Mouse (Mus musculus) midbrain, embryonic 15.5 days (tissue): ENCODE measurements around the gene Dgke. TPM values are rescaled to one million over a fixed set of nuclear protein-coding genes. Genes with fewer than 3 reads are reported as not detected.

Experiments used
- ATAC-seq: fragments of 200-750 bp; cut with Nextera tagmentation; replicated peaks from 2 replicates; pipeline ENCODE4 v1.8.0; 2017; ENCODE audit warnings: moderate TSS enrichment
- H3K27ac ChIP-seq: fragments of 300-500 bp; sonication (generic); 2 replicates; pipeline ENCODE4 v1.5.1; 2015; ENCODE audit warnings: mild to moderate bottlenecking, inconsistent platforms
- H3K27me3 ChIP-seq: fragments of 300-500 bp; sonication (generic); replicated peaks from 2 replicates; pipeline ENCODE4 v1.6.1; 2015; ENCODE audit warnings: inconsistent platforms
- H3K36me3 ChIP-seq: fragments of 300-500 bp; sonication (generic); replicated peaks from 2 replicates; pipeline ENCODE4 v1.6.1; 2015; ENCODE audit warnings: inconsistent platforms
- H3K4me1 ChIP-seq: fragments of 300-500 bp; sonication (generic); 2 replicates; pipeline ENCODE4 v1.6.1; 2015; ENCODE audit warnings: inconsistent platforms
- H3K4me2 ChIP-seq: fragments of 300-500 bp; sonication (generic); 2 replicates; pipeline ENCODE4 v1.6.1; 2015; ENCODE audit warnings: inconsistent platforms, mild to moderate bottlenecking, moderate library complexity
- H3K4me3 ChIP-seq: fragments of 300-500 bp; sonication (generic); 2 replicates; pipeline ENCODE4 v1.5.1; 2015; ENCODE audit warnings: mild to moderate bottlenecking, inconsistent platforms
- H3K9ac ChIP-seq: fragments of 300-500 bp; sonication (generic); 2 replicates; pipeline ENCODE4 v1.6.1; 2015; ENCODE audit warnings: mild to moderate bottlenecking, inconsistent platforms
- H3K9me3 ChIP-seq: fragments of 300-500 bp; sonication (generic); 2 replicates; pipeline ENCODE4 v1.6.1; 2016; ENCODE audit warnings: inconsistent platforms
- WGBS: fragments of 180-500 bp; shearing (Covaris S2); methylation state at CpG from one replicate; pipeline ENCODE4 v1.1.7; 2015; ENCODE audit warnings: mixed read lengths; 5-methylcytosine and 5-hydroxymethylcytosine counted together
- polyA plus RNA-seq: library from polyadenylated mRNA; unstranded; fragments of >200 nt; fragmentation: Nextera tagmentation; extraction: Ambion mirVana; gene quantifications from 2 replicates; pipeline ENCODE4 v1.2.1, GENCODE M21; 2015

Dgke gene
- polyA plus RNA-seq, 1 experiment from 2014 or later, result 19.7 TPM

GRCm38 (mm10) chr11:89068649-89069048 lies 2.0 kb upstream of the Dgke start:
- 94% methylated on average over 14 of the region's 14 CpGs for WGBS
- no peaks in the 10 kb centered on the region for H3K4me1 ChIP-seq
- no peak overlapping the region for H3K4me3 ChIP-seq
- H3K27me3 ChIP-seq, result no peaks in the 10 kb centered on the region
- no peak overlapping the region for H3K9ac ChIP-seq
- ATAC-seq, result no peak
- no peak overlapping the region for H3K4me2 ChIP-seq
- no peaks in the 10 kb centered on the region for H3K36me3 ChIP-seq
- H3K27ac ChIP-seq, result no peak overlapping the region
- no peaks in the 10 kb centered on the region for H3K9me3 ChIP-seq

- no peak overlapping the region for H3K4me3 ChIP-seq
- no peaks in the 10 kb centered on the region for H3K27me3 ChIP-seq
- H3K27ac ChIP-seq, result no peak overlapping the region
- no peak overlapping the region for H3K9ac ChIP-seq
- H3K4me2 ChIP-seq, result no peak overlapping the region
- no peak for ATAC-seq
- H3K4me1 ChIP-seq, result no peaks in the 10 kb centered on the region
- no peaks in the 10 kb centered on the region for H3K9me3 ChIP-seq
- H3K36me3 ChIP-seq, result no peaks in the 10 kb centered on the region
- WGBS, result 65% methylated on average over 11 of the region's 11 CpGs
Observed at GRCm38 (mm10) chr11:89067871-89068490, 1.3 kb upstream of the Dgke start.

- Histone ChIP-seq H3K36me3 (no peaks in the 10 kb centered on the region), H3K4me2 (no peak overlapping the region), H3K27me3 (no peaks in the 10 kb centered on the region), H3K9ac (no peak overlapping the region), H3K4me1 (no peaks in the 10 kb centered on the region), H3K9me3 (no peaks in the 10 kb centered on the region), H3K4me3 (no peak overlapping the region), H3K27ac (no peak overlapping the region)
- ATAC-seq, result no peak
- WGBS, result 69% methylated on average over 6 of the region's 6 CpGs
Observed at GRCm38 (mm10) chr11:89067301-89067822, 712 bp upstream of the Dgke start.

DNA sequence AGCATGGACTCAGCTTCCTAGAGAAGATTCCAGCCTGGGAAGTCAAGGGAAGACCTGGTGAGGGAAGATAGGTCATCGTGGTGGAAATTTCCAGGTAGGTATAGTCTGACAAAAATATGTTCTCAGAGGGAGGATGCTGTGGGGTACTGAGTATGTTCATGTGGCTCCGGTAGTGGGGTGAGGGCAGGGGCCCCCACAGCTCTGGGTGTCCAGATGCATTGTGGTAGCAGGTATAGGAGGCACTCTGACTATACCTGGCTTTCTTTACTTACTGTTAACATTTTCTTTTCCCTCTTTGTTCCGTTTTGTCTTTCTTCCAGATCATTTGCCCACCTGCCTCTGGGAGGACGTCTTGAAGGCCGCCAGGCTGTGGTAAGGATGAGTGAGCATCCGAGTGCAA lies 524 bp downstream of the Dgke start:
- ATAC-seq, result no peak
- H3K4me1 ChIP-seq, result no peaks in the 10 kb centered on the region
- H3K9me3 ChIP-seq, result no peaks in the 10 kb centered on the region
- 83% methylated on average over 6 of the region's 6 CpGs for WGBS
- H3K27ac ChIP-seq, result no peak overlapping the region
- no peak overlapping the region for H3K9ac ChIP-seq
- no peaks in the 10 kb centered on the region for H3K27me3 ChIP-seq
- no peaks in the 10 kb centered on the region for H3K36me3 ChIP-seq
- no peak overlapping the region for H3K4me3 ChIP-seq
- H3K4me2 ChIP-seq, result no peak overlapping the region

- 94% methylated on average over 3 of the region's 3 CpGs for WGBS
- Histone ChIP-seq H3K9me3 (no peaks in the 10 kb centered on the region), H3K4me1 (no peaks in the 10 kb centered on the region), H3K4me3 (no peak overlapping the region), H3K27me3 (no peaks in the 10 kb centered on the region), H3K4me2 (no peak overlapping the region), H3K9ac (no peak overlapping the region), H3K27ac (no peak overlapping the region), H3K36me3 (no peaks in the 10 kb centered on the region)
- no peak for ATAC-seq
Observed at GRCm38 (mm10) chr11:89065297-89065696, 1.4 kb downstream of the Dgke start.

- Histone ChIP-seq H3K4me3 (no peak overlapping the region), H3K4me2 (no peak overlapping the region), H3K4me1 (peaks cover 3% of the 10 kb centered on the region), H3K27ac (no peak overlapping the region), H3K36me3 (no peaks in the 10 kb centered on the region), H3K9me3 (no peaks in the 10 kb centered on the region), H3K27me3 (no peaks in the 10 kb centered on the region), H3K9ac (no peak overlapping the region)
- no peak for ATAC-seq
- WGBS, result 85% methylated on average over 6 of the region's 6 CpGs
Observed at GRCm38 (mm10) chr11:89064312-89064711, 2.3 kb downstream of the Dgke start.

DNA sequence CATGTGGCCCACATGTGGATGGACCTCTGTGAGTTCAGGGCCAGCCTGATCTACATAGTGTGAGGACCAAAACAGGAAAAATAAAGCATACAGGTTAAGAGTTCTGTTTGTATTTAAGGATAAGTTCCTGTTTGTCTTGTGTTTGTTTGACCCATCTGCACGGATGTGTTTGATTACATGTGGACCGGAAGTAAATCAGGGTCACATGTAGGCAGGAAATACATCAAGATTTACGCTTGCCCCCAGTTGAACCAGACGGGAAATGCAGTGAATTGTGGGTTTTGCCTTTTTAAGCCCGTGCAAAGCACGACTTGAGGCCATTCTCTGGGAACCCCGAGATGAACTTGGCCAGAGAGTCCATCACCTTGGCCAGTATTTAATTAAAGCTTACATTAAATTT lies 5.3 kb downstream of the Dgke start:
- Histone ChIP-seq H3K27ac (no peak overlapping the region), H3K4me2 (0 out of 2 replicates have a peak overlapping the region, but pooled peaks have one; percentile 59), H3K27me3 (no peaks in the 10 kb centered on the region), H3K4me3 (no peak overlapping the region), H3K9ac (no peak overlapping the region), H3K4me1 (peaks cover 26% of the 10 kb centered on the region), H3K9me3 (no peaks in the 10 kb centered on the region), H3K36me3 (no peaks in the 10 kb centered on the region)
- no peak for ATAC-seq
- 85% methylated on average over 7 of the region's 7 CpGs for WGBS

- H3K4me1 ChIP-seq, result peaks cover 34% of the 10 kb centered on the region
- no peaks in the 10 kb centered on the region for H3K27me3 ChIP-seq
- ATAC-seq, result peak; percentile 95
- WGBS, result under 1% methylated on average over 63 of the region's 63 CpGs
- H3K27ac ChIP-seq, result peak overlapping the region; percentile 74
- no peaks in the 10 kb centered on the region for H3K9me3 ChIP-seq
- no peaks in the 10 kb centered on the region for H3K36me3 ChIP-seq
- peak overlapping the region; percentile 62 for H3K4me3 ChIP-seq
- H3K9ac ChIP-seq, result peak overlapping the region; percentile 55
- peak overlapping the region; percentile 59 for H3K4me2 ChIP-seq
Observed at GRCm38 (mm10) chr11:89060423-89061089, 6.1 kb downstream of the Dgke start.

- WGBS, result 1% methylated on average over 33 of the region's 33 CpGs
- Histone ChIP-seq H3K27me3 (no peaks in the 10 kb centered on the region), H3K4me3 (peak overlapping the region; percentile 62), H3K4me1 (peaks cover 34% of the 10 kb centered on the region), H3K9ac (peak overlapping the region; percentile 55), H3K36me3 (no peaks in the 10 kb centered on the region; the same call in 1 of the 2 replicates), H3K9me3 (no peaks in the 10 kb centered on the region), H3K4me2 (peak overlapping the region; percentile 59), H3K27ac (peak overlapping the region; percentile 74)
- peak; percentile 86 for ATAC-seq
Observed at GRCm38 (mm10) chr11:89059919-89060422, 6.7 kb downstream of the Dgke start.

- WGBS, result 75% methylated on average over 11 of the region's 11 CpGs
- no peak for ATAC-seq
Observed at GRCm38 (mm10) chr11:89058515-89059270, 8.0 kb downstream of the Dgke start.

DNA sequence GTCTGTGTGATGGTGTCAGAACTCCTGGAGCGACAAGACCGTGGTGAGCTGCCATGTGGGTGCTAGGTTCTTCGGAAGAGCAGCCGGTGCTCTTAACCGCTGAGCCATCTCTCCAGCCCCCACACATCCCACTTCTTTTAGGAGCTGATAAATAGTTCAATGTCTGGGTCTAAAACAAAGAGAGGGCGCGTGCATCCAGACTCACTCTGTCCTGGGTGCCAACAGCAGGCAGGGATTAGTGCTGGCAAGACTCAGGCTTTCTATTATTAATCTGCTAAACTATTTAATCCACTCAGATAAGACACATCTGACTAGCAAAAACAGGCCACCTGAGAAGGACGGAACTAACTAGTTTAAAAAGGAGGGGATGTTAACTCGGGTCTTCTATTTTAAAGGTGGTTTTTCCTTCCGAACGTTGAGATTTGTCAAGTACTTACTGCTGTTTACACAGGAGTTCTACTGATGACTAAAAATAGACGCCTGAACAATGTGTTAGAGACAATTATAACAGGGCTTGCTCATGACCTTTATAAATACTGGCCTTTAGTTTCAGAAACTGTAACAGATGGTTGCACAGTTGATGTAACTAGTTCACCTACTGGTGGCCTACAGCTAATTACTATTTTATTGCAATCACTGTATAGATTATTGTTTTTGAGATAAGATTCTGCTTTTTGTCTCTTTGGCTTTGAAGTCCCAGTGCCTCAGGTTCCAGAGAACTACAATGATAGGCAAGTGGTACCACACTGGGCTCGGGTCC lies 10.5 kb downstream of the Dgke start:
- H3K27me3 ChIP-seq, result no peaks in the 10 kb centered on the region
- peaks cover 7% of the 10 kb centered on the region for H3K36me3 ChIP-seq
- H3K4me3 ChIP-seq, result no peak overlapping the region
- H3K4me1 ChIP-seq, result peaks cover 34% of the 10 kb centered on the region
- no peak for ATAC-seq
- H3K9me3 ChIP-seq, result no peaks in the 10 kb centered on the region
- 70% methylated on average over 13 of the region's 13 CpGs for WGBS
- H3K9ac ChIP-seq, result no peak overlapping the region
- no peak overlapping the region for H3K27ac ChIP-seq
- H3K4me2 ChIP-seq, result no peak overlapping the region

More at GRCm38 (mm10) chr11:89058515-89059270, 8.0 kb downstream of the Dgke start:
- Histone ChIP-seq H3K9me3 (no peaks in the 10 kb centered on the region), H3K9ac (peak overlapping the region; percentile 55; the same call in 1 of the 2 replicates), H3K36me3 (no peaks in the 10 kb centered on the region; the same call in 1 of the 2 replicates), H3K4me1 (peaks cover 34% of the 10 kb centered on the region), H3K27me3 (no peaks in the 10 kb centered on the region), H3K27ac (no peak overlapping the region), H3K4me3 (peak overlapping the region; percentile 62), H3K4me2 (peak overlapping the region; percentile 59)
